Mouse (Mus musculus) cerebellum, postnatal 10 days (tissue): ENCODE results near the gene Fam83c.
"Not testable (repeated sequence)": the region's sequence is repeated elsewhere in the genome, so short reads cannot be mapped to it uniquely, and the experiment has no call there.

Source experiments
- DNase-seq, 2 experiments: peaks; one replicate each; pipeline ENCODE4 v3.0.0; 2021; ENCODE audit warnings: mixed read lengths in 2 of 2

Fam83c gene

DNA sequence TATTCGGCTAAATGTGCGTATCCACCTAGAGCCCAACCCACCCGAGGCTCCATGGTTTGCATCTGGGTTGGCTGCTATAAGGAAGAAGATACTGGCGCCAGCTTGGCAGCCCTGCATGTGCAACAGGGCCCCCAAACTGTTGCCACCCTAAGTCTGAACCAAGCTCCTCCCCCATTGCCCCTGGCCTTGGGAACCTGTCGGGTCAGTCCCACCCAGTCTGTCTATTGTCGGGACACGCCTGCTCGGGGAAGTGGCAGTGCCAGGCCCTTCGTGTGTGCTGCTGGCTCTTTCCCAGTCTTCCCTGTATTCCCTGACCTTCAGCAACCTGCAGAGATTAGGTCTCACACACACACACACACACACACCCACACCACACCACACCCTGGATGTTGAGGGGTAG, at the start of gene Fam83c:
TSS of gene Fam83c (minus strand) at position 123 of the 400 bp plus-strand sequence.
- DNase-seq: no peak

DNA sequence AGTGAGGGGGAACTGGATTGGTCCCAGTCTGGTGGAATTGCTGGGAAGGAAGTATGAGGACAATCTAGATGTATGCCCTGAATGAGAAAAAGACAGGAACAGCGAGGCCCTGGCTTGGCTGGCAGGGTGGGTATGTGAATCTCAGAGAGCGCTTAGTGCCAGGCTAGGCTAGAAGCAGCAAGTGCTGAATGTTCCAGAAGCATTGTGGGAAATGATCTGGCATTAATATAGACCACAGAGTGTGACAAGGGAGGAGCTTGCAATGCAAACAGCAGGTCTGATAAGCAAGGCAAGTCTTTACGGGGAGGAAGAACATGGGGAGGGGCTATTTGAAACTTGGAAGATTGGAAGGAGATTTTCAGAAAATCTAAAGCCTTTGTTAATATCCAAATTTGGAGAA, 47.4 kb upstream of the Fam83c start:
- DNase-seq: no peak

DNA sequence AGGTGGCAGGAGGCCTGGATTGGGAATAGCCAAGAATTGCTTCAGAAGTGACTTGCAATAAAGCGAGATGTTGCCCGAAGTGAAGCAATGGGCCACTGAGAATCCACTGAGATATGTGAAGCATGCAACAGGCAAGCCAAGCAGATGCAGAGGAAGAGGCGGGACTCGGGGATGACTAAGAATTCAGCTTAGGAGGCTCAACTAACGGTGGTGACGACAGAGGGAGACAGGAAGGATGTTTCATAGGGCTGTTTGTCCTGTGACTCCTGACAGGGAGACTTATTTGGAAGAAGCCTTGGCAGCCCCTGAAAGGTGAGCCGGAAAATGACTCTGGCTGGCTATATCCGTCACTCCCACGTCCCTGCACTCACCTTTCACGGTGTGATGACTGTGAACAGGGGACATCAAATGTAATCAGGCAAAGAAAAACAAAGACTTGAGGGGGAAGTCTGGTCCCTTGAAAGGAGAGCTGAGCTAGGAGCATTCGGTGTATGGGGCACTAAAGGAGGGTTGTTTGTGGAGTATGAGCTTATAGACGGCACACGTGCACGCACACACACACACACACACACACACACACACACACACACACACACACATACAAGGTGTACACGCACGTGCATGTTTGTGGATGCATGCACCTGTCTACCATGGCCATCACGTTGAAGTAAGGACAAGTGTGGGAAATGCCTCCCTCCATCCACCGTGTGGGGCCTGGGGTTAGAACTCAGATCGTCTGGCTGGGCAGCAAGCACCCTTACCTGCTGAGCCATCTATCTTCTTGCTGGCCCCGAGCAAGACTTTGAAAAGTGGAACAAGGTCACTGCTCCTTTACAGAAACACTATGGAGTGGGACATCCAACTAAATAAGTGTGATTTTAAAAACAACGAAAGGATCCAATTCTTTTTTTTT, 44.6 kb upstream of the Fam83c start:
- DNase-seq: no peak

DNA sequence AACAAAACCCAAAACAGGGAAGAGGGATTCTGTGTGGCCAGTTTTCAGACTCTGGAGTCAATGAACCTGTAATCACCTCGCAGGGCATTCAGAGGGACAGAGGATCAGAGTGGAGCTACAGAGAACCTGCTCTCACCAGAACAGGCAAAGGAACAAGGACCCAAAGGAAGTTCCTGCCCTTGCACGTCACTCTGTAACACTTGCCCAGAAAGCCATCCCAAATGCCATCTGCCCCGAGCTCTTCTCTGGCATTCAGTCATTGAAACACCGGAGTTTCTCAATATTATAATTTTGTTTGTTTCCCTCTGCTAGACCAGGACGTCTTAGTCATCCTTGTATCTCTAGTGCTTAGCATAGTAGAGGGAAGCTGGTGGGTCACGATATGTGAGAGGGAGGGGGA, 39.0 kb upstream of the Fam83c start:
- peak; percentile 36 to 42 for DNase-seq

DNA sequence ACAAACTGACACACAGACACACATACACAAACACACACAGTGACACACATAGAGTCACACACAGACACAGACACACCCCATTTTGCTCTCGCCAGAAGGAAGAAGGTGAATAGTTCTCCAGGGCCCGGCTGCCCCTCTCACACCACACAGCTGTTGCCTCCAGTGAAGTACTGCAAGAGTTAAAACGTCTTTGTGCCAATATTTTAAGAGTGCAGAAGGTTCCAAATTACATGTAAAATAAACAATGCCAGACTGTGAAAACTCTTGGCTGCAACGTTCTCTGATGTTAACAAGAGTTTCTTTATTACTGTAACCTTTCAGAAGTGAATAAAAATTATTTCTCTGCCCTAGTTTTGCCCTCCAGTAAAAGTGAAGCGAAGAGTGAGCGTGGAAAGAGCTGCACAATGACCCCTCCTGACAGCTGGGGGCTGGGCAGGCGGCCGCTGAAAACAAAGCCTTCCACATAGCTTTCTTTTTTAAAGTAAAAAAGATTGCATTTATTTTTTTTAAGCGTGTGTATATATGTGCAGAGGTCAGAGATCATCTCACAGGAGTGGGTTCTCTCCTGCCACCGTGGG, 38.4 kb upstream of the Fam83c start:
- peak; percentile 19 to 22 for DNase-seq

DNA sequence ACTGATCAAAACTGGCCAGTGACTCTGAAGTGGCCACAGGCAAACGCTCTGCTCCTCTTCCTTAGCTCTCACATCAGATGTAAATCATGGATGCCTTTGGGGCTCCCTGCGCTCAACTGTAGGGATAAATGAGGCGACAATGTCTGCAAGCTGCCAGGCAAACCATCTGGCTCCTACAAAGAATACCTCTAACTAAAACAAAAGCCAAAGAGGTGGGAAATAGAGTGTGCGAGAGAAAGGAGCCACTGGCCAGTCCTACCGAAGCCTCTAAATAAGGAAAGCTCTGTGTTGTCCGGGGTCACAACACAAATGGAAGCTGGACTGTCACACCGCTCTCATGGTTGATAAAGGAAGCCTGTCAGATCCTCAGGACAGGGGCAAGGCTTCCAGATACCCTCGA, 37.8 kb upstream of the Fam83c start:
- peak; percentile 36 to 50 for DNase-seq

DNA sequence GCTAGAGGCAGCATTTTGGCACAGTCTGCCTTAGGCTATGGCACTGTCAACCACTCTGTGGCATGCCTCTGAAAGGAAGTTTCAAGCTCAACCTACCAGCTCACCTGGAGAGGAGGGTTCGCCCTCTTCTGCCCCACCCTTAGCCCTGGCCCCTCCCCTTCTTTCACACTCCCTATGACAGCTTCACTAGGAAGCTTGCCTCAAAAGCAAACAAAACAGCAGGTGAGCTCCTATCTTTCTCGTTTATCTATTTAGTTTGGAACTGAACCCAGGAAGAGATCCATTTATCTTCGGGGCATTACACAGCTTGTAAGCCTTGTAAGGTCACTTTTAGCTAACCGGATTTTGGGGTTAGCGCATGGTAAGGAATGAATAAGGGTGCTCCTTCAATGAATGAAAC, 35.1 kb upstream of the Fam83c start:
- DNase-seq: no peak

DNA sequence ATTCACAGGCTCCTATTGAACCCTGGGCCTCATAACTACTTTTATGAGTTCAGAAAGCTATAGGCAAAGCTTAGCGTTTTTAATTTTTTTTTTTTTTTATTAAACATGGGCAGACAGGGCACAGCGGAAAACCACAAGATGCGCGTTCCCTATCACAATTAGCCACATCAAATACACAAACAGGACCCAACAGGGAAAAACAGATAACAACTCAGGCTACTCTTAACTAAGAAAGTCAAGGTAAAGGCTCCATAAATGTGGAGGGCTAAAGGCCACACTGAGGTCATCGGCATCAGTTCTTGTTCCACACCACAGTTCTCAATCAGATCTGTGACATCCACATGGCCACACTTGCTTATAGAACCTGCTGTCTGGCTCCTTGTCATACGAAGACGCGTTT, 33.7 kb upstream of the Fam83c start:
- DNase-seq: no peak

DNA sequence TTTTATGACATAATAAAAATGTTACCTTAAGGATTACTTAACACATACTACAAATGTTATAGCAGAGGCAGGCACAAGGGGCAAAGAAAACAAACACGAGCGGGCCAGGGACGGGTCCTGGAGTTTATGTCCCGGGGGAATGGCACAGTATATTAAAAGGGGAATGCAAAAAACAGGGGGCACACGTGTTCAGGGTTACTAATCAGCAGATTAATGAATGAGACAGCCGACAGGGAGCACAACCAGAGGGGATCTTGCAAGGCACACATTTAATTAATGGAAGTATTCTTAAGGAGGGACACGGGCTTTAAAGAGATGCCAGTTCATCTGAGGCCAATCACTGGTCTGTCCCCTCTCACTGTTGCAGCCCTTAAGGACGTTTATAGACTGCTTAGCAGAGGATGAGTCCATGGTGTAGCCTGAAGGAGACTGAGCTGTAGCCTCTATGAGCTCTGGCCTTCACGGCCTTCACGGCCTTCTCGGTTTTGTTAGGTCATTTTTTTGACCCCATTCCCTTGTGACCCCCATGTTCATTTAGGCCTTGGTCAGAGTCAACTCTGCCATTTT, 28.7 kb upstream of the Fam83c start:
- no peak for DNase-seq

DNA sequence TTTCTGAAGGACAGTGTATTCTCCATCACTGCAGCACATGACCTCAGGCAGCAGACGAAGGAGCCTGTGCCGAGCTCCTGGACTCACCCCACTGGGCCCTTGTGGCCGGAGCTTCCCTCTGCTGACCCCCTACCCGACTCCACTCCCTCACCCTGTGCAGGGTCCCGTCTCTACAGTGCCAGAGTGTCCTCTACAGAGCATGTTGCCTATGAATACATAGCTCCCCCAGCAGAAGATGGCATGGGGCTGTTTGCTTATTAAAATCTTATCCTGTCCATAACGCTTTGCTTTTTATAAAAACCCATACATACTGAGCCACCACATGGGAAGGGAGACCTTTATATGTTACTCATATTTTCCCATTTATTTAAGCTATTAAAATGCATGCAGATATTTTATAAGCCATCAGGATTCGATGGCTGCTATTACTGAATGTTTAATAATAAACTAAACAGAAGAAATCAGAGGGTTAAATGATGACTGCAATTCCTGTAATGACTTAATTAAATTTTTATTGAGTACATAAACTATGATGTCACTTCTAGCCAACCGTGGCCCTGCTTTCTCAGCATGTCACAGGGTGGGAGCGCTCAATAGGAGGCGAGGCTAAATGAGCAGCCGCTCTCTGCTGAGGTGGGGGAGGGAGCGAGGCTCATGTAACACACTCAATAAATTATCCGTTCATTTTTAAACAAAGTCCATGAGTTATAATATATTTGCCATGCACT, 28.1 kb upstream of the Fam83c start:
- DNase-seq: peak; percentile 43 to 48

DNA sequence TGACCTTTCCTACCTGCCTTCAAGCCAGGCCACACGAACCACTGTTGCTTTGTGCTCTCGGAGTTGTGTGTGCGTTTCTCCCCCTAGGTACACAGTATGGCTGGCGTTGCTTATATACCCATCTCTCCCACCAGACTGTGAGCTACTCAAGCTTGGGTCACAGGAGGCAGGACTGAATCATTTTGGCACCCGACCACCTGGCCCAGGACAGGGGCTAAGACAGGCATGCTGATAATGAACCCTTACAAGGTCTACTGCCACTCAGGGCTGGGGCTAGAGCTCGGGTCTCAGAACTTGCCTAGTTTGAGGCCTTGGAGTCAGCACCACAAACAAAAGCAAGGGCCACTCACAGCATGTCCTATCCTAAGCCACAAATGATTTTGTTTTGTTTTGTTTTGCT, 26.9 kb upstream of the Fam83c start:
- peak in 1 of 2 experiments; percentile 22 for DNase-seq

DNA sequence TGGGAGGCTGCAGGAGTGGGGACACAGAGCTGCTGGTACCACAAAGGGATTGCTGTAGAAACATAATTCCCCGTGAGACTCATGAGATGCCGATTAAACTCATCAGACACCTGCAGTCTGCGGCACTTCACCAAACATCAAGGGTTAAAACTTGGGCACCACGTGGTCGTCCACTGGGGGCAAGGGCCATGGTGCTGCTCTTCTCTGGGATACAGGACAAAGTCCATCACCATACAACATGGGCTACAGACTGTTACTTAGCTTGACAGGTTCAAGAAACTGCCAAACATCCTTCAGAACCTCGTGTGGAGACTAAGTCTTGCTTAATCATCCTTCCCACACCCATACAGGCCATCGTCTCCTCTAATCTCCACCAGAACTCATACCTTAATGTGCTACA, 25.4 kb upstream of the Fam83c start:
- DNase-seq: no peak

DNA sequence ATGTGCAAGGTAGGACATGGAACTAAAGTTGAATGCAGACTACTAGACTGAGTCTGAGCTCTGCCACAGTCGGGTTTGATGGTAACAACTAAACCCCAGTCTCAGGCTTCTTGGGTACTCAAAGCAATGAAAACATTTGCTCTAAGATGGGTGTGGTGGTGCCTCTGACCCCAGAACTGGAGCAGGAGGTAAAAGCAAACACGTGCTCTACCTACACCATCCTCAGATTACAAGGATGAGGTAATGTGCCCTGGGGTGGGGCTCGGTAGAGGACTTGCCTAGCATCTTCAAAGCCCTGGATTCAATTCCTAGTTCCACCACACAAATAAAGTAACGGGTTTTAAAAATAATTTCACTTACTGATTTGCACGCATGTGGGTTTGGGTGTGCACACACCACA, 17.9 kb upstream of the Fam83c start:
- no peak for DNase-seq

DNA sequence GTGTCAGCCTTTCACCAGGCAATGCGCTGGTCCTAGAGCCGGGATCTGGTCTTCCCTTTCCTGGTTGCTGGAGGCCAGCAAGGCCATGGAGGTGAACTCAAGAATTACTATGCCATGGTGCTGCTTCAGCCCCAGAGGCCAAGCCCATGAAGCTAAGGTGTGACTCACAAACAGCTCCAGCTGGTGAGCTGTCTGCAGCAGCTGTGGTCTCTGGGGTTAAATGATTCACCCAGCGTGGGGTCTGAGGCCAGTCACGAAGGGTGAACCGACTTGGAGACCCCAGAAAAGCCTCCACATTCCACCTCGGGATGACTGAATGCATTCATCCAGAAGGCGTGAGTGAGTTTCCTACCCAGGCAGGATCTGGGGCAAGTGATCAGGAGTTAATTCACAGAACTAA, 15.5 kb upstream of the Fam83c start:
- DNase-seq: no peak

DNA sequence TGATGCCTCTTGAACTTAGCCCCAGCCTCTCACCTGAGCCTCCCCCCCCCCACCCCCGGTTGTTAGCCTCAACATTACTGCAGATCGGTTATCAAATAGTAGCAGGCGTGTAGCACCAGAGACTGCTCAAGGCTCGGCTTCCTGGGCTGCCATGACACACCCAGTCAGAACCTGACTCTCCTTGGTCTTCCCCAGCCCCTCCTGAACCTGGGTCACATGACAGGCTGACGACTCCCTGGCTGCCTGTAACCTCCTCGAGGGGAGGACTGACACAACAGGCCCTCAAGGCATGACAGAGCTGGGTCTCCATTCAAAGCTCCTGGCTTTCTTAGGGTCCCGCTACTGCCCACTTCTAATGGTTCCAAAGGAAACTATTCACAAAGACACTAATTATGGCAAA, 14.8 kb upstream of the Fam83c start:
- DNase-seq: no peak

DNA sequence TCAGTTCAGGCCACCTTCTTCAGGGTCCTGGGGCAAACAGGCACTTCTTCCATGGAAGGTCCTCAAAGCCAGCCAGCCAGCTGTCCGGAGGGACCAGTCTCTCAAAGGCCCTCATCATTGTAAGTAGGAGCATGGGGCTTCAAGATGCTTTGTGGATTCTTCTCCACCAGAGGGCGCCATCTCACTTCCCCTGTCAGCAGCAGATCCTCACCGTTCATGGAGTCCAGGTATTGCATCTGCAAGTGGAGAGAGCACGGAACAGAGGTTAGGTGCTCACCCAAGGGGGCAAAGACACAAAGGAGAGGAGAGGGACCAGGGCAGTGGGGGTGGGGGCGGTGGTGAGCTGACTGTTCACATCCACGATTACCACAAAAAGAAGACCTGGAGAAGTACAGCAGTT, 13.6 kb upstream of the Fam83c start:
- DNase-seq: peak; percentile 89 to 93

DNA sequence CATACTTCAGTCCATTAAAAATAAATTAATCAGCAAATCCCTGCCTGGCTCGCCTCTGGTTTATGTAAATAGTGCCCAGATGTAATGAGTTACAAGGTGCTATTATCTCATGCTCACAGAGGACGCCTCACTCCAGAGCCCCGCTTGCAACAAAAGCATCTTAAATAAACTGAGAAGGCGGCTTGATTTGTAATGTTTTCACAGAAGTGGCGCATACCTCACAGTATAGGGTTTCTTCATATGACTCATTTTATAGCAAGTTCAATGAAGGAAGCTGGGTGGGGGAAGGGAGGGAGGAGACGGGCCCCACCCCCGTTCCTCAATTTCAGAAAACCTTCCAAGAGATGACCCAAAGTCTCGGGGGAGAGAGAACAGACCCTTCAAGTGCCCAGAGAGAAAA, 12.3 kb upstream of the Fam83c start:
- no peak for DNase-seq

DNA sequence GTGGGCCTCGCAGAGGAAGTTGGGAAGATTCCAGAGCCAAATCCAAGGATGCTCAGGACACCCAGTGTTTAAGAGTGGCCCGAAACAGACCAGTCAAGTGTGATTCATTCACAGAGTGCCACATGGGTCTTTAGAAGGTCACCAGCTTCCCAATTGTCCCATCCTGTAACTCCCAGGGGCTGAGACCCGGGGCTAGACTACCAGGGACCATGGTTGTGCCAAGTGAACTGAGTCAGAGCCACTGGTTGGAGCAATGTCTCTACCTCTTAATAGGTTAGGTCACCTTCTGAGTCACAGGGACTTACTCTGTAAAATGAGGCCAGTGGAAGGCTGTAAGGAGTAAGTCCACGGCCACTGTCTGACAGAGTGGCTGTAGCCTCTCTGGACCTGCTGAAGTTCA, 4.3 kb upstream of the Fam83c start:
- no peak for DNase-seq

DNA sequence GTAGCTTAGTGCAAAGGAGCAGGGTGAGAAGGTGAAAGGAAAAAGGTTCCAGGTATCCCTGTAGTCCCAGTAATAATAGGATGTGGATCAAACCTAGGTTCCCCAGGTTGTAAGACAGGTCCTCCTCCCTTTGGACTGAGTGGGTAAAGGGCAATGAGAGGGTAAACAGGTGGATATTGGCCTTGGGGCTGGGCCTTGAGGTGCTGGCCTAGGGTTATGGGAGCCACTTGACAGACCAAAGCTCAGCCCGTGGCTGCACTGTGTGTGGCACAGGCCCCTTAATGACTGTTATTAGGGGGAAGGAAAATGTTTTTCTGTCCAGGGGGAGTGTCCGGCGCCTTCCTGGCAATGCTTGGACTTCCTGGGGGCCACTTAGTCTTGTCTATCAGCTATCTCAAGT, 3.3 kb upstream of the Fam83c start:
- DNase-seq: no peak

DNA sequence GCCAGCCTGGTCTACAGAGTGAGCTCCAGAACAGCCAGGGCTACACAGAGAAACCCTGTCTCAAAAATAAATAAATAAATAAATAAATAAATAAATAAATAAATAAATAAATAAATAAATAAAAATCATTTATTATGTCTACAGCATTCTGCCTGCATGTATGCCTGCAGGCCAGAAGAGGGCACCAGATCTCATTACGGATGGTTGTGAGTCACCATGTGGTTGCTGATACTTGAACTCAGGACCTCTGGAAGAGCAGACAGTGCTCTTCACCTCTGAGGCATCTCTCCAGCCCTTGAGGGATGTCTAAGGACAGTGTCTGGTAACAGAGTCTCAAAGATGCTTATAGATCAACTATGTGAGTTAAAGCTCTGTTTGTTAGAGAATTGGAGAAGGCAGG, 2.6 kb downstream of the Fam83c start:
- DNase-seq: not testable (repeated sequence)

DNA sequence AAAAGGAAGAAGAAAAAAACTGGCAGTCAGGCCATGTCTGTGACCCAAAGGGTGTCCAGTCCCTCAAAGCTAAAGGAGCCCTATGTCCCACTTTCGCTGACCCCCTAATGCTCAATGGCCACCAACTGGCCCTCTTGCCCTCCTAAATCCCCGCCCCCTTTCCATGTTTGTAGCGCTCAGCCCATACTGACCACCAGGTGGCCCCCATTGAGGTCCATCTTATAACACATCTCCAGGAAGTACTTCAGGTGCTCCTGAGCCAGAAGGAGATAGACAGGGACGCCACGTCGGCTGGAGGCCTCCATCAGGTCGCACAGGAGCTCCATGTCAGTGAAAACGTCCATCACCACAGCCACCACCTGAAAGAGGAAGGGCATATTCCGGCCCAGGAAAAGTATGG, 3.4 kb downstream of the Fam83c start:
- DNase-seq: peak in 1 of 2 experiments; percentile 41

DNA sequence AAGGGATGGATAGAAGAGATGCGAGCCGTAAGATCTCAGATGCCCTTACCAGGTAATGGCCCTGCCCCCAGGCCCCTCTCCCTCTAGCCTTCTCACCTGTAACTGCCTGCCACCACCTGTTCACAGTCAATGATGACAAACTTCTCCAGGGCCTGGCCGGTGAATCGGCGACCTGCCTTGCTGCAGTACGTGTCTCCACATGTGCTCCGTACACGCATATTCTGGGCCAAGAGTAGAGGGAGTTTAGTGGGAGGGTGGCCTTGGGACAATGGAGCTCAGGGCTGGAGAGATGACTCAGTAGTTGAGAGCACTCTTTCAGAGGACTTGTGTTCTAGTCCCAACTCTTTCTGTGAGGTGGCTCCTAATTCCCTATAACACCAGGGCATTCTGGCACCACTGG, 3.8 kb downstream of the Fam83c start:
- DNase-seq: no peak

DNA sequence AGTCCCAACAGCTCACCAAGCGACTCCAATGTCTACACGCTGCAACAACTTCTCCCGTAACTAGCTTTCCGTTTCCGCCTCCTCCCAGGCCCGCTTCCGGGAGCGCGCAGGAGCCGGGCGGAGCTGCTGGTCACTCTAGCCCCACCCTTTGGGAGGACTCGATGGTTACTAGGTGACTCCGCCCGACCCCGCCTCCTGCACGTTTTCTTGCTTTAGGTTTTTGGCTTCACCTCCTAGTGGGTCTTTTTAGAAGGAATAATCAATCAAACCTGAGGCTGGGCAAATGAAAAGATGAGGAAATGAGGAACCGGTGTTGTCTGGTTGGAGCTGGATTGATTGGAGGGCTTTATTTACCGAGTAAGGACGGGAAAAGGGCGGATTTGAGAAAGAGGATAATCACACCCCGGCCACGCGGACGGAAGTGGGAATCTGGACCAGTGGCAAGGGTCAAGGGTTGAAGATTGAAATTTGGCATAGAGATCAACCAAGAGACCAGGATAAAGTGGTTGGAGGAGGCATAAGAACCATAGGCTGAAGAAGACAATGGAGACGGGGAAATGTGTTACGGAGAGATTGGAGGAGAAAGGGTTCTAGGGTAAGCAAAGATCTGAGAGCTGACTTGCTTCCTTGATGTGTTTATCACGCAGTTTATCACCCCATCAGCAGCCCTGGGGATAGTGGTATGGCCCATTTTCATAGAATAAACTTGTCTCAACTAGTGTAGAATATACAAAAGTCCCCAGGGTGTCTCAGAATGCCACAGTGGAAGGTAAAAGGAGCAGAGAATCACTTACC, 7.8 kb downstream of the Fam83c start, which contains the start of gene Eif6:
TSS of gene Eif6 (minus strand) at position 296 of the 795 bp plus-strand sequence.
- DNase-seq: peak; percentile 91 to 93
